Mouse (Mus musculus): Measurements from ENCODE around the gene Ccnd2. TPM values are rescaled to one million over a fixed set of nuclear protein-coding genes. Genes with fewer than 3 reads are reported as not detected.

Ccnd2 gene
- polyA plus RNA-seq (2014; fragmentation: Illumina TruSeq; extraction: RNeasy Lipid Tissue Mini Kit (QIAGEN cat#74804); ENCODE audit: low read depth, low replicate concordance): 47.3 TPM

GRCm38 (mm10) chr6:127152106-127152951 lies at the start of gene Ccnd2:
Gene Ccnd2, minus strand, starts transcription at chr6:127152193.

GRCm38 (mm10) chr6:127109402-127109930 lies 42.5 kb downstream of the Ccnd2 start, which contains the start of gene Tigar:
Gene Tigar, minus strand, starts transcription at chr6:127109557.

Other genes with a start within 250 kb of the Ccnd2 start
- 0.42 TPM for gene Dyrk4, start 230.4 kb downstream of the Ccnd2 start, polyA plus RNA-seq (2014; fragmentation: Illumina TruSeq; extraction: RNeasy Lipid Tissue Mini Kit (QIAGEN cat#74804); ENCODE audit: low read depth, low replicate concordance)
- gene Rad51ap1, start 212.6 kb downstream of the Ccnd2 start, polyA plus RNA-seq (2014; fragmentation: Illumina TruSeq; extraction: RNeasy Lipid Tissue Mini Kit (QIAGEN cat#74804); ENCODE audit: low read depth, low replicate concordance): 3.0 TPM
- 13.1 TPM for gene D6Wsu163e, start 212.2 kb downstream of the Ccnd2 start, polyA plus RNA-seq (2014; fragmentation: Illumina TruSeq; extraction: RNeasy Lipid Tissue Mini Kit (QIAGEN cat#74804); ENCODE audit: low read depth, low replicate concordance)
- not detected for gene Fgf6, start 136.6 kb downstream of the Ccnd2 start, polyA plus RNA-seq (2014; fragmentation: Illumina TruSeq; extraction: RNeasy Lipid Tissue Mini Kit (QIAGEN cat#74804); ENCODE audit: low read depth, low replicate concordance)
- gene Fgf23, start 79.3 kb downstream of the Ccnd2 start, polyA plus RNA-seq (2014; fragmentation: Illumina TruSeq; extraction: RNeasy Lipid Tissue Mini Kit (QIAGEN cat#74804); ENCODE audit: low read depth, low replicate concordance): not detected
- 5.8 TPM for gene Tigar, start 42.6 kb downstream of the Ccnd2 start, polyA plus RNA-seq (2014; fragmentation: Illumina TruSeq; extraction: RNeasy Lipid Tissue Mini Kit (QIAGEN cat#74804); ENCODE audit: low read depth, low replicate concordance)